Mouse (Mus musculus): ENCODE measurements at regions not wholly inside any gene's neighbourhood (a gene's known extent, or its start where the extent isn't known, plus 50 kb on each side); places are given as distances from the start of the nearest gene placed in this dataset.

- peak; percentile 77 for ATAC-seq (replicated peaks; ENCODE audit: low FRiP score, poor library complexity, severe bottlenecking)
Observed at GRCm38 (mm10) chr5:46488140-46488942, 630.9 kb upstream of the Lcorl start.

GRCm38 (mm10) chr5:46486740-46487326 is 629.4 kb upstream of the Lcorl start:
- no peak for ATAC-seq (replicated peaks; ENCODE audit: low FRiP score, poor library complexity, severe bottlenecking)

- ATAC-seq (replicated peaks; ENCODE audit: low FRiP score, poor library complexity, severe bottlenecking), result no peak
Observed at GRCm38 (mm10) chr5:46456356-46456755, 598.9 kb upstream of the Lcorl start.

- ATAC-seq (replicated peaks; ENCODE audit: low FRiP score, poor library complexity, severe bottlenecking), result no peak
Observed at GRCm38 (mm10) chr5:46448274-46448673, 590.9 kb upstream of the Lcorl start.

GRCm38 (mm10) chr5:46445844-46446243 is 588.4 kb upstream of the Lcorl start:
- no peak for ATAC-seq (replicated peaks; ENCODE audit: low FRiP score, poor library complexity, severe bottlenecking)

- no peak for ATAC-seq (replicated peaks; ENCODE audit: low FRiP score, poor library complexity, severe bottlenecking)
Observed at GRCm38 (mm10) chr5:46445122-46445521, 587.7 kb upstream of the Lcorl start.

- ATAC-seq (replicated peaks; ENCODE audit: low FRiP score, poor library complexity, severe bottlenecking), result no peak
Observed at GRCm38 (mm10) chr5:46443805-46444340, 586.5 kb upstream of the Lcorl start.

GRCm38 (mm10) chr5:46442600-46443248 is 585.3 kb upstream of the Lcorl start:
- no peak for ATAC-seq (replicated peaks; ENCODE audit: low FRiP score, poor library complexity, severe bottlenecking)

GRCm38 (mm10) chr5:46441716-46442115 is 584.3 kb upstream of the Lcorl start:
- ATAC-seq (replicated peaks; ENCODE audit: low FRiP score, poor library complexity, severe bottlenecking), result no peak

GRCm38 (mm10) chr5:46431644-46432367 is 574.4 kb upstream of the Lcorl start:
- ATAC-seq (replicated peaks; ENCODE audit: low FRiP score, poor library complexity, severe bottlenecking), result no peak

GRCm38 (mm10) chr5:46422738-46423137 is 565.3 kb upstream of the Lcorl start:
- ATAC-seq (replicated peaks; ENCODE audit: low FRiP score, poor library complexity, severe bottlenecking), result no peak

- ATAC-seq (replicated peaks; ENCODE audit: low FRiP score, poor library complexity, severe bottlenecking), result no peak
Observed at GRCm38 (mm10) chr5:46406969-46407368, 549.6 kb upstream of the Lcorl start.

GRCm38 (mm10) chr5:46406404-46406803 is 549.0 kb upstream of the Lcorl start:
- no peak for ATAC-seq (replicated peaks; ENCODE audit: low FRiP score, poor library complexity, severe bottlenecking)

GRCm38 (mm10) chr5:46386591-46386990 is 529.2 kb upstream of the Lcorl start:
- no peak for ATAC-seq (replicated peaks; ENCODE audit: low FRiP score, poor library complexity, severe bottlenecking)

GRCm38 (mm10) chr5:46367328-46367727 is 509.9 kb upstream of the Lcorl start:
- ATAC-seq (replicated peaks; ENCODE audit: low FRiP score, poor library complexity, severe bottlenecking), result no peak

GRCm38 (mm10) chr5:46363661-46364060 is 506.2 kb upstream of the Lcorl start:
- ATAC-seq (replicated peaks; ENCODE audit: low FRiP score, poor library complexity, severe bottlenecking), result no peak

GRCm38 (mm10) chr5:46361637-46362036 is 504.2 kb upstream of the Lcorl start:
- ATAC-seq (replicated peaks; ENCODE audit: low FRiP score, poor library complexity, severe bottlenecking), result no peak

GRCm38 (mm10) chr5:46348448-46348847 is 491.0 kb upstream of the Lcorl start:
- ATAC-seq (replicated peaks; ENCODE audit: low FRiP score, poor library complexity, severe bottlenecking), result no peak

- no peak for ATAC-seq (replicated peaks; ENCODE audit: low FRiP score, poor library complexity, severe bottlenecking)
Observed at GRCm38 (mm10) chr5:46347368-46348083, 490.1 kb upstream of the Lcorl start.

GRCm38 (mm10) chr5:46338461-46338860 is 481.0 kb upstream of the Lcorl start:
- ATAC-seq (replicated peaks; ENCODE audit: low FRiP score, poor library complexity, severe bottlenecking), result no peak
